ENCODE assay signal across 10 mouse cellular contexts in genomic region chr4:83830891-83831880, GRCm38 (mm10).
DNase-seq lines count a peak whose midpoint lies in the region; ATAC-seq and TF ChIP-seq lines count a peak whose summit lies in the region.
"Had no signal": no experiment of that assay in that cellular context is flagged by ENCODE, and none has a peak within 500 bp of the region (broad histone marks: within the 10 kb centered on the region; RNA-seq: fewer than 3 reads in every experiment).

No protein-coding gene starts in this region.

- no peaks in the 10 kb centered on the region for H3K27me3 ChIP-seq in embryonic facial prominence, embryonic 14.5 days (replicated peaks; ENCODE audit: control insufficient read depth, insufficient read depth, low read length)
- no peaks in the 10 kb centered on the region for H3K27me3 ChIP-seq in limb, embryonic 14.5 days (ENCODE audit: control insufficient read depth, insufficient read depth, low read length)
- H3K27me3 ChIP-seq in liver, embryonic 12.5 days (replicated peaks) = no peaks in the 10 kb centered on the region
- H3K27me3 ChIP-seq: CH12.LX had no signal

- WGBS in embryonic facial prominence, embryonic 14.5 days = 22% methylated on average over 13 of the region's 13 CpGs
- 13% methylated on average over 13 of the region's 13 CpGs for WGBS in limb, embryonic 14.5 days
- 73% methylated on average over 13 of the region's 13 CpGs for WGBS in liver, embryonic 12.5 days (ENCODE audit: insufficient replicate concordance)

- no peak overlapping the region for H3K9ac ChIP-seq in embryonic facial prominence, embryonic 14.5 days (ENCODE audit: low read depth, low read length)
- H3K9ac ChIP-seq in limb, embryonic 14.5 days (ENCODE audit: low read depth, low read length, severe bottlenecking) = no peak overlapping the region
- no peak overlapping the region for H3K9ac ChIP-seq in liver, embryonic 12.5 days

- TF ChIP-seq CTCF in gastrocnemius, adult 2 months (IDR thresholded peaks at IDR 0.05) = no peak

- DNase-seq in gastrocnemius, adult 2 months = peak; percentile 26
- DNase-seq in gastrocnemius, adult 8-10 months (ENCODE audit: low spot score in 2 of 2) = no peak
- DNase-seq in embryonic facial prominence, embryonic 14.5 days (ENCODE audit: low spot score) = peak; percentile 88
- peak; percentile 3 to 25 for DNase-seq in heart, postnatal 36 days
- DNase-seq in limb, embryonic 14.5 days (ENCODE audit: low spot score) = peak; percentile 85
- no peak for DNase-seq in left cerebral cortex, adult 8-10 months (ENCODE audit: low spot score in 2 of 2)
- no peak for DNase-seq in cerebellum, postnatal 36 days

- peak overlapping the region; percentile 41 for H3K4me2 ChIP-seq in embryonic facial prominence, embryonic 14.5 days (ENCODE audit: low read depth, low read length)
- H3K4me2 ChIP-seq in limb, embryonic 14.5 days (replicated peaks; ENCODE audit: low read depth, low read length, severe bottlenecking) = peak overlapping the region; percentile 21
- no peak overlapping the region for H3K4me2 ChIP-seq in liver, embryonic 12.5 days

- no peaks in the 10 kb centered on the region for H3K9me3 ChIP-seq in embryonic facial prominence, embryonic 14.5 days (ENCODE audit: control insufficient read depth, low read length)
- H3K9me3 ChIP-seq in limb, embryonic 14.5 days (ENCODE audit: control insufficient read depth, low read length) = no peaks in the 10 kb centered on the region
- H3K9me3 ChIP-seq in liver, embryonic 12.5 days (replicated peaks) = no peaks in the 10 kb centered on the region

- no peak overlapping the region for H3K27ac ChIP-seq in gastrocnemius, adult 2 months
- H3K27ac ChIP-seq in embryonic facial prominence, embryonic 14.5 days (replicated peaks; ENCODE audit: low read depth, low read length) = no peak overlapping the region; the same call in 1 of the 2 replicates
- H3K27ac ChIP-seq in limb, embryonic 14.5 days (replicated peaks; ENCODE audit: low read depth, low read length) = 0 out of 2 replicates have a peak overlapping the region, but pooled peaks have one; percentile 48
- H3K27ac ChIP-seq in liver, embryonic 12.5 days = no peak overlapping the region

- intact Hi-C loops in gastrocnemius, adult 2 months (cut with DNase I) = no loop called here
- intact Hi-C loops in heart, postnatal 36 days (cut with DNase I) = no loop called here

- peaks cover 9% of the 10 kb centered on the region; the same call in 1 of the 2 replicates for H3K4me1 ChIP-seq in embryonic facial prominence, embryonic 14.5 days (ENCODE audit: control insufficient read depth, insufficient read depth, low read length)
- peaks cover 5% of the 10 kb centered on the region for H3K4me1 ChIP-seq in limb, embryonic 14.5 days (ENCODE audit: control insufficient read depth, insufficient read depth, low read length)
- no peaks in the 10 kb centered on the region for H3K4me1 ChIP-seq in liver, embryonic 12.5 days

- TF ChIP-seq POLR2A in limb, embryonic 14.5 days (IDR thresholded peaks at IDR 0.05; ENCODE audit: borderline replicate concordance, extremely low read depth, insufficient read depth, insufficient read length) = no peak

- peak; percentile 82 for ATAC-seq in embryonic facial prominence, embryonic 14.5 days (ENCODE audit: low read depth)
- ATAC-seq in limb, embryonic 14.5 days (ENCODE audit: low FRiP score, low read depth) = peak; percentile 79
- ATAC-seq in liver, embryonic 12.5 days = no peak

- H3K36me3 ChIP-seq in embryonic facial prominence, embryonic 14.5 days (ENCODE audit: control insufficient read depth, insufficient read depth, low read length) = no peaks in the 10 kb centered on the region
- no peaks in the 10 kb centered on the region for H3K36me3 ChIP-seq in limb, embryonic 14.5 days (ENCODE audit: control insufficient read depth, insufficient read depth, low read length)
- no peaks in the 10 kb centered on the region for H3K36me3 ChIP-seq in liver, embryonic 12.5 days

- H3K4me3 ChIP-seq in gastrocnemius, adult 2 months = peak overlapping the region; percentile 49
- no peak overlapping the region for H3K4me3 ChIP-seq in embryonic facial prominence, embryonic 14.5 days (ENCODE audit: low read depth, low read length)
- H3K4me3 ChIP-seq in limb, embryonic 14.5 days (replicated peaks; ENCODE audit: low read length) = no peak overlapping the region
- no peak overlapping the region for H3K4me3 ChIP-seq in liver, embryonic 12.5 days
- H3K4me3 ChIP-seq: erythroblast, embryonic 14.5 days had no signal

Comparison
In these comparisons a context has a peak if more than half of its experiments do, and no peak if none do; other contexts are left out.
1. DNase-seq: peak in gastrocnemius, adult 2 months (single experiment), embryonic facial prominence, embryonic 14.5 days (single experiment), heart, postnatal 36 days (2 of 2) and limb, embryonic 14.5 days (single experiment); none in gastrocnemius, adult 8-10 months (0 of 2), left cerebral cortex, adult 8-10 months (0 of 2) and cerebellum, postnatal 36 days (0 of 2).